Mouse (Mus musculus) spleen, postnatal 14 days (tissue): ENCODE measurements at regions not wholly inside any gene's neighbourhood (a gene's known extent, or its start where the extent isn't known, plus 50 kb on each side); places are given as distances from the start of the nearest gene placed in this dataset.

Source experiments
- DNase-seq, 2 experiments: peaks; one replicate each; pipeline ENCODE4 v3.0.0; 2021 to 2022; ENCODE audit warnings: low spot score in 2 of 2

DNA sequence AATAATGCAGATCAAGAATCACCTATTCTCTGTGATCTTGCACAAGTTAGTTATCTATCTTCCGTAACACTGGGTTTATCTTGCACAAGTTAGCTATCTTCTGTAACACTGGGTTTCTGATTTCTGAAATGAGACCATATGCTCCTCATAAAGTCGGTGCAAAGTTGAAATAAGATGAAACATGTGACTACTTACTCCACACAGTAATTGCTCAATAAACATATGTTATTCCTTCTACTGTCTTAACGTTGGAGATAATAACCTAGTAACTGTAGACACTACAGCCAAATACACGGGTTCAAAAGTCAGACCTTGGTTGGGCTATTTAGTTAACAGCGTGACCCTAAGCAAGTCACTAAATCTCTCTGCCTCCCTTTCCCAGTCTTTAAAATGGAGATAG, 65.8 kb upstream of the Atp11b start:
- no peak for DNase-seq

DNA sequence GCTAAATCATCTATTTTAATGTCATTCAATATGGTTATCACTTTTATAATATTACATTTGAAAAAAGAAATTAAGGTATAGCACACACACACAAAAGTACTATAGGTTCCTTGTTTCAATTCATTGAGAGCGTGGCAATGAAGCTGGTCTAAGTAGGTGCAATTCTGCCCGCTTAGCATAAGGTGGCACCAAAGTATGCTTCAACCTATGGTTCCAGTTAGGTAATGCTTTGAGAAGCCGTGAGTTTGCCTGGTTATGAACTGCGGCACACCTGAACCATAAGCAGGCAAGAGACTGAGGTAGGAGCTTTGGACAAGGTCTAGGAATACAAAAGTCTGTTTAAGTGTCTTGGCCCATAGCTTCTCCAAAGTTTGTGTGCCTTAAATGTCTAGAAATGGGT, 65.1 kb upstream of the Atp11b start:
- DNase-seq = no peak

DNA sequence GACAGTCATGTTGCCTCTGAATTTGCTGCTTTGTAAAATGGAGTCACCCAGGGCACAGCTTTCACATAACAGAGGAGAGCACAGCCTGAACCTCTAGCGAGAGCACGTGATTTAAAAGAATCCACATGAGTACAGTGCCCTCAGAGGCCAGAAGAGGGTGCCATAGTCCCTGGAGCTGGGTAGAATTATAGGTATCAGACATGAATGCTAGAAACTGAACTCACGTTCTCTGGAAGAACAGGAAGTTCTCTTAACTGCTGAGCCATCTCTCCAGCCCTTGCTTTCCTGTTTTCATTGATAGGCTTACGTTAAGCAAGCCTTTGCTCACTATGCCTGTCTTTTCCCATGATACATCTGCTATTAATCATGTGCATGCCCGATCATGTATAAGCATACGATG, 60.9 kb upstream of the Atp11b start:
- DNase-seq = peak; percentile 59 to 73

DNA sequence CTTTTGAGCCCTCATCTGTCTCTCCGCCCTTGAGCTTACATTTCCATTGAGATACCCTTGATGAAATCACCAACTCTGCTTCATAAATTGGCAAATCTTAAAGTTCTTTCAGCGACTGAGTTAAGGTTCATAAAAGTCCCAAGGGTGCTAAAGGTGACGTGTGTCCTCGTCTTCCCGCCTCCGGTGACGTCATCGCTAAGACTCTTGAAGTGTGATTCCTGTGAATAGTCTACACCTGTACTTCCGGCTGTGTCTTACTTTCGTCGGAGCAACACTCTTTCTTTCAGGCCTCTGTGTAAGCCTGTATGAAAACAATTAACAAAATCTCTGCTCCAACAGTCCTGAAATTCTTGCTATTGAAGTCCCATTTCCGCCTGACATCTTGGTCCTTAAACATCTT, 60.4 kb upstream of the Atp11b start:
- DNase-seq = no peak

DNA sequence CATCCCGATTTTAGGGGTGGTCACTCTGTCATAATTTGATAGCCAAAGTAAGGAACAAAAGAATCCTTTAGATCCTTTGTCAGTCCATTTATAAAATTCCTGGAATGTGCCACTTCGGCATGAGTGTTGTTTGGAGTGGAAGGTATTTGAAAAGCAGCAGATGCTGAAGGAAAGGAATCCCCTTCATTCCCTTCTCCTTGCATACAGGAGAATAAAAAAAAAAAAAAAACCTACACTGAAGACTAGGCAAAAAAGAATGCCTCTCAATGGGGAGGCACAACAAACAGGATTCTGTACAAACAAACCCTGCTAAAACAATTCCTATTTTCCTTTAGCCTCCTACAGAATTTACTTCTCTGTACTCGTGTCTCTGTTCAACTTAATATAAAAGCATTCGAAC, 59.7 kb upstream of the Atp11b start:
- no peak for DNase-seq

DNA sequence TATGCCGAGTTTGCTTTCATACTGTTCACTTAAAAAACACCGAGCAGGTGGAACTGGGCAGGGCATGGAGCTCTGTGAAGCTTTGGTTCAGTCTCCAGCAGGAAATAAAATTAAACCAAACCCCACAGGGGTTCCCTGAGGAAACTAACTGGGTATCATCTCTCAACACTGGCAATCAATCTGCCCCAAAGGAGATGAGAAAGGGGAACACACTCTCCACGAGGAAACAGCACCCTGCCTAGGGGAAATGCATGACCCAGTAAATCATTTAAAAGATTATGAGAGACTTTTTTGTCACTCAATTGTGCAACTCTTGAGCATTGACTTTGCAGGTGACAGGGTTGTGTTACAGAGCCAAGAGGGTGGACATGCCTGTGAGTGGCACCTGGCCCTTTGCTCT, 58.0 kb upstream of the Atp11b start:
- no peak for DNase-seq

DNA sequence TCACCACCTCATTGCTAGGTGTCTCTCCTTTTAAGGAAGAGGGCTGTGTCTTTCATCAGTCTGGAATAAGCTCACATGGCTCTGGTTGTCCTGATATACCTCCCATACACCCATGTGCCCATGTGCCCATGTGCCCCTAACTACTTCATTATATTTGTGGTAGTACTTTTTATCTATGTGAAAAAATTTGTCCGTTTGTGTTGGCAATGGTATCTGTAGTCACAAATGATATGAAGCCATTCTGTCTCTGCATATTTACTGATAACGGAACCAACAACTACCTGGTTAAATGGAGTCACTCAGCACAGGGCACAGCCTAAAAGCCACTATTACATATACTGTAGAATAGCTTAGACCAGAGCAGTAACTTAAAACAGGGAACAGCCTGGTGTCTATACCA, 54.6 kb upstream of the Atp11b start:
- DNase-seq = no peak

DNA sequence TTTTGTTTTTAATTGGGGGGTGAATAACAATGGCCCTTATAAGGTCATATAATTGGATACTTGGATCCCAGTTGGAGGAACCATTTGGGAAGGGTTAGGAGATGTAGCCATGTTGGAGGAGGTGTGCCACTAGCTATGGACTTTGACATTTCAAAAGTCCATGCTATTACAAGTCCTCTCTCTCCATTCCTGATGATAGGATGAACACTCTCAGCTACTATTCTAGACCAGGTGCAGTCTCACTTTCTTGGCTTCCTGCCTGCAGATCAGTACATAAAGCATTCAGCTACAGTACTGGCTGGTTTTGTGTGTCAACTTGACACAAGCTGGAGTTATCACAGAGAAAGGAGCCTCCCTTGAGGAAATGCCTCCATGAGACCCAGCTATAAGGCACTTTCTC, 53.9 kb upstream of the Atp11b start:
- no peak for DNase-seq

DNA sequence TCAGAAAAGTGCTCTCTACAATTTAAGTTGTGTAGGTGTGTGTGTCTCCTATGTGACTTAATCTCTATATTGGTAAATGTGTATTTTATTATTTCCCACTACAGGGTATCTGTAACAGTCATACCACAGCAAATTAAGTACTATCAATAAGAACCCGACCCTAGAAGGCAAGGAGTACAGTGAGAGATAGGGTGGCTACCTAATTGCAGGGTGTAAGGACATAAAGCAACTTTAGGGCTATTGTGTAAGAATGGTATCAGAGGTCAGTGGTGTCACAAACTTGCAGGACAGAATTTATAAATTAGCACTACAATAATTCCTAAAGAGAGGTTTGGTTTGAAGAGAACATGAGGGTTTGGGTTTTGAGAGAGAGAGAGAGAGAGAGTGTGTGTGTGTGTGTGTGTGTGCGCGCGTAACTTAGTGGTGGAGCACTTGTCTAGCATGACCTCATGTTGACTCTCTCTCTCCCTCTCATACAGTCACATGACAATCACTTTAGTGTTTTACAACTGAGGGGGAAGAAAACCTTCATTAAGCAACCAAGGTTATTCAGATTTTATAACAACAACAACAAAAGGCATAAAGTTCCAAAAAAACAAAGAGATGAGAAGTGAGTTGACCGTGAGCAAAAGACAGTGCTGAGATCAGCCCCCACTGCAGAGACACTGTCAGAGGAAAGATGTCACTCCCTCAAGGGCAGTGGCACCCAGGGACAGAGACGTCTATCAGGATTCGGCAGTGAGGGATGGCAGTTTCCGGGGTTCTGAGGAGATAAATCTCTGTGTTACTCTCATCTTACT, 50.2 kb upstream of the Atp11b start:
- DNase-seq = no peak
